Mouse (Mus musculus) liver, embryonic 13.5 days (tissue): Measurements from ENCODE around the gene Rasgrp2. TPM values are rescaled to one million over a fixed set of nuclear protein-coding genes. Genes with fewer than 3 reads are reported as not detected.

Source experiments
- ATAC-seq: fragments of 200-750 bp; cut with Nextera tagmentation; 2 replicates; pipeline ENCODE4 v1.8.0; 2017; ENCODE audit warnings: low read depth, mild to moderate bottlenecking, moderate number of reproducible peaks, moderate library complexity
- DNase-seq: peaks from one replicate; pipeline ENCODE4 v3.0.0; 2022
- H3K27ac ChIP-seq: fragments of 300-500 bp; sonication (generic); 2 replicates; pipeline ENCODE4 v1.5.1; 2015; ENCODE audit warnings: moderate library complexity, mild to moderate bottlenecking, inconsistent platforms
- H3K27me3 ChIP-seq: fragments of 300-500 bp; sonication (generic); 2 replicates; pipeline ENCODE4 v1.6.1; 2015; ENCODE audit warnings: mild to moderate bottlenecking, inconsistent platforms
- H3K36me3 ChIP-seq: fragments of 300-500 bp; sonication (generic); 2 replicates; pipeline ENCODE4 v1.6.1; 2015; ENCODE audit warnings: mild to moderate bottlenecking, inconsistent platforms
- H3K4me1 ChIP-seq: fragments of 300-500 bp; sonication (generic); replicated peaks from 2 replicates; pipeline ENCODE4 v1.6.1; 2015; ENCODE audit warnings: inconsistent platforms
- H3K4me2 ChIP-seq: fragments of 300-500 bp; sonication (generic); 2 replicates; pipeline ENCODE4 v1.6.1; 2015; ENCODE audit warnings: inconsistent platforms, mild to moderate bottlenecking, moderate library complexity
- H3K4me3 ChIP-seq: fragments of 300-500 bp; sonication (generic); replicated peaks from 2 replicates; pipeline ENCODE4 v1.5.1; 2015; ENCODE audit warnings: mild to moderate bottlenecking, inconsistent platforms
- H3K9ac ChIP-seq: fragments of 300-500 bp; sonication (generic); 2 replicates; pipeline ENCODE4 v1.6.1; 2015; ENCODE audit warnings: mild to moderate bottlenecking, inconsistent platforms
- H3K9me3 ChIP-seq: fragments of 300-500 bp; sonication (generic); replicated peaks from 2 replicates; pipeline ENCODE4 v1.6.1; 2016; ENCODE audit warnings: inconsistent platforms
- whole genome bisulfite sequencing: fragments of 180-500 bp; shearing (Covaris S2); methylation state at CpG from one replicate; pipeline ENCODE4 v1.1.7; 2015; ENCODE audit not compliant: insufficient replicate concordance; 5-methylcytosine and 5-hydroxymethylcytosine counted together
- polyA plus RNA-seq: library from polyadenylated mRNA; unstranded; fragments of >200 nt; fragmentation: Nextera tagmentation; extraction: Ambion mirVana; gene quantifications from 2 replicates; pipeline ENCODE4 v1.2.1, GENCODE M21; 2015

Rasgrp2 gene
- polyA plus RNA-seq, 1 experiment from 2014 or later = 85.3 TPM

- peaks cover 99% of the 10 kb centered on the region for H3K36me3 ChIP-seq
- H3K4me2 ChIP-seq = no peak overlapping the region
- H3K9me3 ChIP-seq = no peaks in the 10 kb centered on the region
- ATAC-seq (peak; percentile 32; the same call in 1 of the 2 replicates), DNase-seq (peak; percentile 54)
- H3K9ac ChIP-seq = no peak overlapping the region
- peaks cover 7% of the 10 kb centered on the region; the same call in 1 of the 2 replicates for H3K4me1 ChIP-seq
- H3K27me3 ChIP-seq = no peaks in the 10 kb centered on the region
- WGBS = 57% methylated on average over 12 of the region's 12 CpGs
- no peak overlapping the region for H3K4me3 ChIP-seq
- H3K27ac ChIP-seq = no peak overlapping the region
These were observed 25.4 kb upstream of the Rasgrp2 start for GRCm38 (mm10) chr19:6373539-6374400.

DNA sequence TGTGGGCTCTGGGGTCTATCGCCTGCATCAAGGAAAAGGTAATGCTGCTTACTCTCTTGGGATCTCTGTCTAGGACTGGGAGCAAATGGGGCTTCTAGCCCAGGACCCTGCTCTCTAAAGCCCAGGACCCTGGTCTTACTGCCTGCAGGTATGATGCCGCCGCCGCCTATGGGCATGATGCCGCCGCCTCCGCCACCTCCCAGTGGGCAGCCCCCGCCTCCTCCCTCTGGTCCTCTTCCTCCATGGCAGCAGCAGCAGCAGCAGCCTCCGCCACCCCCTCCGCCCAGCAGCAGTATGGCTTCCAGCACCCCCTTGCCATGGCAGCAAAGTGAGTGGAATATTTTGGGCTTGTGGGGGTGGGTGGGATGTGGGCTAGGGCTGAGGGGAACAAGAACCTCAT lies 24.6 kb upstream of the Rasgrp2 start:
- Histone ChIP-seq H3K4me1 (peaks cover 5% of the 10 kb centered on the region; the same call in 1 of the 2 replicates), H3K27me3 (no peaks in the 10 kb centered on the region), H3K36me3 (peaks cover 100% of the 10 kb centered on the region), H3K9ac (no peak overlapping the region), H3K9me3 (no peaks in the 10 kb centered on the region), H3K4me3 (no peak overlapping the region), H3K27ac (no peak overlapping the region), H3K4me2 (no peak overlapping the region)
- ATAC-seq (no peak), DNase-seq (no peak)
- WGBS = 94% methylated on average over 10 of the region's 10 CpGs

DNA sequence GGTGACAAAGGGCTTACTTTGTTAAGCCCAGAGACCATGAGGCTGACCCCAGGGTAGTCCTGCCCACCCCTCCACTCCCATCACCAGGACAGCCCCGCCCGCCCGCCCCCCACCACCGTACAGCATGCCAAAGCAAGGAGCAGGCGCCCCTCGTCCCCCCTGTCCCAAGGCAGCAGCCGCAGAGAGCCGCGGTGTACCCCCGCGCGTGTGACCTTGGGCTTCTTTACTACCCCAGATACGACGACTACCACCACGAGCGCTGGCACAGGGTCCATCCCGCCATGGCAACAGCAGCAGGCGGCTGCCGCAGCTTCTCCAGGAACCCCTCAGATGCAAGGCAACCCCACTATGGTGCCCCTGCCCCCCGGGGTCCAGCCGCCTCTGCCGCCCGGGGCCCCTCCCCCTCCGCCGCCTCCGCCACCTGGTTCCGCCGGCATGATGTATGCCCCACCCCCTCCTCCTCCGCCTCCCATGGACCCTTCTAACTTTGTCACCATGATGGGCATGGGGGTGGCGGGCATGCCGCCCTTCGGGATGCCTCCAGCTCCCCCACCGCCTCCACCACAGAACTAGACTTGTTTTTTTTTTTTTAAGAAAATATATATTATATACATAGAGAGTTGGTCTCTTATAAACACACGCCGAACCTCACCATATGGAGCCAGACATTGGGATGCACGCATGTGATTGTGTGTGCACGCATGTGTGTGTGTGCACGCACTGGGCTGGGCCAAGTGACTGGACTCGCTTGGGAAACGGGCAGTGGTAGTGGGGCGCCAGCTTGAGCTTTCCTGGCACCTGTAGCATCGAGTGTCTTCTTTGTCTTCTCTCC lies 23.5 kb upstream of the Rasgrp2 start:
- ATAC-seq (no peak), DNase-seq (no peak)
- no peaks in the 10 kb centered on the region for H3K27me3 ChIP-seq
- H3K36me3 ChIP-seq = peaks cover 93% of the 10 kb centered on the region
- H3K4me3 ChIP-seq = no peak overlapping the region
- no peak overlapping the region for H3K4me2 ChIP-seq
- peaks cover 5% of the 10 kb centered on the region; the same call in 1 of the 2 replicates for H3K4me1 ChIP-seq
- H3K9ac ChIP-seq = no peak overlapping the region
- H3K27ac ChIP-seq = no peak overlapping the region
- H3K9me3 ChIP-seq = no peaks in the 10 kb centered on the region
- 92% methylated on average over 42 of the region's 42 CpGs for WGBS

DNA sequence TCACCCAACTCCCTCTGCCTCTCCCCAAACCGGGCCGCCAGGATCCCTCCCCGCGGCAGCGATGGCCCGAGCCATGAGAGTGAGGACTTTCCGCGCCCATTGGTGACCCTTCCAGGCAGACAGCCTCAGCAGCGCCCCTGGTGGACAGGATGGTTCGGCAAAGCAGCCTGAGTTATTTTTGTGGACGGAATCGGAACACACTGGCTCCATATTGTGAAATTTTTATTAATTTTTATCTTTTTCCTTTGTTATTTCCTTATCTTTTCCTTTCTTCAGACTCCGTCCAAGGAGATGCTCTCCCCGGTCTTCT lies 22.9 kb upstream of the Rasgrp2 start:
- ATAC-seq (no peak), DNase-seq (no peak)
- no peak overlapping the region for H3K4me2 ChIP-seq
- no peak overlapping the region for H3K9ac ChIP-seq
- 85% methylated on average over 14 of the region's 14 CpGs for WGBS
- H3K36me3 ChIP-seq = peaks cover 87% of the 10 kb centered on the region
- H3K4me1 ChIP-seq = peaks cover 5% of the 10 kb centered on the region; the same call in 1 of the 2 replicates
- H3K9me3 ChIP-seq = no peaks in the 10 kb centered on the region
- no peak overlapping the region for H3K4me3 ChIP-seq
- no peaks in the 10 kb centered on the region for H3K27me3 ChIP-seq
- H3K27ac ChIP-seq = no peak overlapping the region

DNA sequence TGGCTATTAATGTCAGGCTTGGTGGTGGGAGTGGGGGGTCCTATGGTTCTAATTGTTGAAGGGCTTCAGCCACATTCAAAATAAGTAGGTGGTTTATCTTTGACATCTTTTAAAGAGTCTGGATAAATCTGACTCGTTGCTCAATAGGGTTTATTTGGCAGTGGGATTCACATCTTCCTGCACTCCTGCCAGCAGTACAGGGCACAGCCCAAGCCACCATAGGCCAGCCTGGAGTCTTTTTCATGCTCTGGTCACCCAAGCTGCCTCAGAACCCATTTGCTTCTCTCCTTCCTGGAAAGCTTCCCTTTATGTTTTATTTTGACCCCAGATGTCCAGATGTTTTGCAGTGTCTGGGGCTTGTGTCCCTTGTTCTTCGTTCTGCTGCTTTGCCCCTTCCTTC lies 22.5 kb upstream of the Rasgrp2 start:
- H3K9me3 ChIP-seq = no peaks in the 10 kb centered on the region
- H3K36me3 ChIP-seq = peaks cover 83% of the 10 kb centered on the region
- WGBS = 75% methylated on average over 2 of the region's 2 CpGs
- H3K27me3 ChIP-seq = no peaks in the 10 kb centered on the region
- no peak overlapping the region for H3K27ac ChIP-seq
- DNase-seq (no peak), ATAC-seq (no peak)
- H3K4me1 ChIP-seq = peaks cover 5% of the 10 kb centered on the region; the same call in 1 of the 2 replicates
- no peak overlapping the region for H3K4me2 ChIP-seq
- H3K9ac ChIP-seq = no peak overlapping the region
- H3K4me3 ChIP-seq = no peak overlapping the region

- DNase-seq (no peak), ATAC-seq (no peak)
- no peak overlapping the region for H3K4me2 ChIP-seq
- H3K27me3 ChIP-seq = no peaks in the 10 kb centered on the region
- no peak overlapping the region for H3K9ac ChIP-seq
- H3K4me1 ChIP-seq = peaks cover 5% of the 10 kb centered on the region; the same call in 1 of the 2 replicates
- no peak overlapping the region for H3K27ac ChIP-seq
- H3K4me3 ChIP-seq = no peak overlapping the region
- 85% methylated on average over 11 of the region's 11 CpGs for WGBS
- H3K9me3 ChIP-seq = no peaks in the 10 kb centered on the region
- peaks cover 74% of the 10 kb centered on the region for H3K36me3 ChIP-seq
These were observed 21.7 kb upstream of the Rasgrp2 start for GRCm38 (mm10) chr19:6377327-6378040.

DNA sequence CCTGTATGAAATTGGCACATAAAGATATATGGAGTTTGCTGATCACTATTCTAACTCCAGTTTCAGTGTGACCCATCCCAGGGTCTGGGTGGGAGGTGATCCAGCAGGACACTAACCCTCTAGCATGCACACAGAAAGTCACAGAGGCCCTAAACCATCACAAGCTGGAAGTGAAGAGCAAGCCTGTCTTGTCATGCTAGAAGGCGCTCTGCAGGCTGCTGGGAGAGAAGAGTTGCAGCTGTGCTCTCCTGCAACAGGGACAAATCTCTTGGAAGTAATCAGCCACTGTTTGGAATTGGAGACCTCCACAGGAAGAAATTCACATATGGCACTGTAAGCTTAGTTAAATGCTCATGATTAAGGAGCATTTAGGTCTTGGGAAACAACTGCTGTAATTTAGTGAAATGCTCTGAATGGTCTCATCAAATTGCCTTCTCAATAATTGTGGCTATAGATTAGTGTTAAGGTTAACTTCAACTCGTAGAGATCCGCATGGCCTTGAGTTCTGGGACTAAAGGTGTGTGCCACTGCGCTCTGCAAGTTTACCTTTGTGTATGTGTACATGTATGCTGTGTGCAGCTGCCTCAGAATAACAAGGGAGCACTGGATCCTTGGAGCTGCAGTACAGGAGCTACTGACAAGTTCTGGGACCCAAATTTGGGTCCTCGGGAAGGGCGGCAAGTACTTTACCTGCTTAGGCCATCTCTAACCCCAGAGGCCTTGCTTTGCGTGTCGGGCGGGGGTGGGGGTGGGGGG lies 18.6 kb upstream of the Rasgrp2 start:
- H3K36me3 ChIP-seq = peaks cover 43% of the 10 kb centered on the region
- no peak overlapping the region for H3K9ac ChIP-seq
- H3K27ac ChIP-seq = no peak overlapping the region
- no peak overlapping the region for H3K4me3 ChIP-seq
- peaks cover 16% of the 10 kb centered on the region; the same call in 1 of the 2 replicates for H3K4me1 ChIP-seq
- no peaks in the 10 kb centered on the region for H3K9me3 ChIP-seq
- H3K27me3 ChIP-seq = no peaks in the 10 kb centered on the region
- ATAC-seq (no peak), DNase-seq (no peak)
- no peak overlapping the region for H3K4me2 ChIP-seq
- 85% methylated on average over 9 of the region's 9 CpGs for WGBS

- ATAC-seq (no peak), DNase-seq (no peak)
- Histone ChIP-seq H3K4me3 (no peak overlapping the region), H3K36me3 (peaks cover 37% of the 10 kb centered on the region), H3K4me1 (peaks cover 16% of the 10 kb centered on the region; the same call in 1 of the 2 replicates), H3K9me3 (no peaks in the 10 kb centered on the region), H3K4me2 (no peak overlapping the region), H3K27ac (no peak overlapping the region), H3K9ac (no peak overlapping the region), H3K27me3 (no peaks in the 10 kb centered on the region)
- 85% methylated on average over 5 of the region's 5 CpGs for WGBS
These were observed 17.9 kb upstream of the Rasgrp2 start for GRCm38 (mm10) chr19:6381238-6381637.

DNA sequence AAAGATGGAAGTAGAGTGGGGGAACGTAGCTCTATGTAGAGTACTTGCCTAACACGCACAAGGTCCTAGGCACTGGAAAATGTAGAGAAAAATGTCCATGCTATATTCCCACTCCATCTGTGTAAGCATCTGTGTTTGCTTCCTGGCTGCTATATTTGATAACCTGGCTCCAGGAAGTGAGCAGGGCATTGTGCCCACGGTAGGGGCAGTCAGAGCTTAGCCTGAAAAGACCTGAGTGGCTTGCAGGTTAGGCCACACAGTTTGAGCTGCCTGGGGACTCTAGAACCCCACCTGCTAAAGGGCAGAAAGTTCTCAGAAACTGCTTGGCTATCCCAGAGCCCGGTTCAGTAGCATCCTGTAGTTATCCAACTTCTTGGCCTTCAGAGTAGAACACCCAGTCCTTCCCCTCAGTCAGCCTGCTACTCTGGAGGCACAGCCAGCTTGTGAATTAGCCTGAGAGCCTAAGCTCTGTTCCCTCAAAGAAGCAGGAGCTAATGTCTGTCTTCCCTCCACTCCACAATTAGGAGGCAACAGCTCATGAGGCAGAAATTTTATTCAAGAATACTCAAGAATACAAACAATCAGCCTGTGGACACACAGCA lies 16.7 kb upstream of the Rasgrp2 start:
- H3K27ac ChIP-seq = no peak overlapping the region
- ATAC-seq = no peak
- WGBS = 45% methylated on average over 4 of the region's 4 CpGs

GRCm38 (mm10) chr19:6383470-6383869 lies 15.7 kb upstream of the Rasgrp2 start:
- Histone ChIP-seq H3K4me2 (no peak overlapping the region), H3K4me3 (no peak overlapping the region), H3K27ac (no peak overlapping the region), H3K4me1 (peaks cover 16% of the 10 kb centered on the region; the same call in 1 of the 2 replicates), H3K27me3 (no peaks in the 10 kb centered on the region), H3K36me3 (peaks cover 14% of the 10 kb centered on the region), H3K9ac (no peak overlapping the region), H3K9me3 (no peaks in the 10 kb centered on the region)
- no peak for ATAC-seq
- WGBS = 37% methylated on average over 5 of the region's 5 CpGs
- DNase-seq = no peak

More for the DNA sequence above, 16.7 kb upstream of the Rasgrp2 start:
- no peak overlapping the region for H3K9ac ChIP-seq
- no peak for DNase-seq
- peaks cover 25% of the 10 kb centered on the region for H3K36me3 ChIP-seq
- H3K4me3 ChIP-seq = no peak overlapping the region
- H3K27me3 ChIP-seq = no peaks in the 10 kb centered on the region
- H3K4me1 ChIP-seq = peaks cover 16% of the 10 kb centered on the region; the same call in 1 of the 2 replicates
- H3K4me2 ChIP-seq = no peak overlapping the region
- H3K9me3 ChIP-seq = no peaks in the 10 kb centered on the region
